35 mouse cellular contexts compared by ENCODE assay signal in genomic region chr11:9420205-9420604, GRCm38 (mm10).
"Had no signal": no experiment of that assay in that cellular context is flagged by ENCODE, and none has a peak within 500 bp of the region (broad histone marks: within the 10 kb centered on the region; RNA-seq: fewer than 3 reads in every experiment).

No protein-coding gene starts in this region.

- ATAC-seq: hindbrain, embryonic 16.5 days; hindbrain, postnatal 0 days; inflammation-experienced regulatory T-cells, adult 6 months; intestine, embryonic 15.5 days; intestine, embryonic 16.5 days; intestine, postnatal 0 days had no signal

- H3K4me1 ChIP-seq: hindbrain, embryonic 10.5 days; hindbrain, embryonic 12.5 days; hindbrain, embryonic 13.5 days; hindbrain, embryonic 15.5 days; intestine, embryonic 15.5 days; kidney, embryonic 15.5 days had no signal

- H3K36me3 ChIP-seq: heart, embryonic 10.5 days; heart, embryonic 12.5 days; heart, embryonic 13.5 days; heart, embryonic 15.5 days; hindbrain, embryonic 10.5 days; hindbrain, embryonic 12.5 days; hindbrain, embryonic 13.5 days; hindbrain, embryonic 15.5 days; intestine, embryonic 15.5 days; kidney, embryonic 15.5 days had no signal

- H3K4me3 ChIP-seq: heart, embryonic 10.5 days; heart, embryonic 12.5 days; heart, embryonic 13.5 days; heart, embryonic 15.5 days; hindbrain, embryonic 10.5 days; hindbrain, embryonic 12.5 days; hindbrain, embryonic 13.5 days; hindbrain, embryonic 15.5 days; intestine, embryonic 15.5 days; kidney, embryonic 15.5 days; layer of hippocampus, adult 2 months had no signal

- H3K27ac ChIP-seq: heart, embryonic 10.5 days; heart, embryonic 13.5 days; heart, embryonic 15.5 days; hindbrain, embryonic 10.5 days; hindbrain, embryonic 12.5 days; hindbrain, embryonic 13.5 days; hindbrain, embryonic 14.5 days; hindbrain, embryonic 15.5 days; hindbrain, postnatal 0 days; intestine, embryonic 15.5 days; kidney, embryonic 15.5 days; kidney, postnatal 0 days; layer of hippocampus, adult 2 months had no signal

- H3K4me2 ChIP-seq: heart, embryonic 11.5 days; heart, embryonic 12.5 days; heart, embryonic 13.5 days; heart, embryonic 15.5 days; hindbrain, embryonic 12.5 days; hindbrain, embryonic 13.5 days; hindbrain, embryonic 14.5 days; hindbrain, embryonic 15.5 days; intestine, embryonic 15.5 days; kidney, embryonic 15.5 days had no signal

- H3K9ac ChIP-seq: heart, embryonic 12.5 days; heart, embryonic 13.5 days; heart, embryonic 15.5 days; hindbrain, embryonic 12.5 days; hindbrain, embryonic 13.5 days; hindbrain, embryonic 14.5 days; hindbrain, embryonic 15.5 days; intestine, embryonic 15.5 days; kidney, embryonic 15.5 days had no signal

- H3K9me3 ChIP-seq: heart, embryonic 10.5 days; heart, embryonic 12.5 days; heart, embryonic 13.5 days; heart, embryonic 15.5 days; hindbrain, embryonic 10.5 days; hindbrain, embryonic 12.5 days; hindbrain, embryonic 13.5 days; hindbrain, embryonic 15.5 days; intestine, embryonic 15.5 days; kidney, embryonic 15.5 days had no signal

- H3K27me3 ChIP-seq: heart, embryonic 12.5 days; heart, embryonic 13.5 days; heart, embryonic 15.5 days; hindbrain, embryonic 12.5 days; hindbrain, embryonic 13.5 days; hindbrain, embryonic 15.5 days; intestine, embryonic 15.5 days; kidney, embryonic 15.5 days had no signal

- DNase-seq: heart, postnatal 10 days; heart, postnatal 14 days; heart, postnatal 36 days; heart, postnatal 4 days; kidney, adult 11 months; kidney, adult 18-20 months; kidney, adult 2 months; kidney, adult 8-10 months; kidney, adult 9 months; kidney, postnatal 10 days; kidney, postnatal 14 days; kidney, postnatal 25 days; kidney, postnatal 36 days; kidney, postnatal 4 days; layer of hippocampus, adult 9-11 months; layer of hippocampus, postnatal 36 days had no signal
